ENCODE assay signal across 18 mouse cellular contexts in genomic region chr4:123643561-123643960, GRCm38 (mm10). TPM values are rescaled to one million over a fixed set of nuclear protein-coding genes. Genes with fewer than 3 reads are reported as not detected.
A peak's percentile ranks its signal among the peaks of the same experiment; 100 is the strongest.
DNase-seq lines count a peak whose midpoint lies in the region; ATAC-seq and TF ChIP-seq lines count a peak whose summit lies in the region.
"Had no signal": no experiment of that assay in that cellular context is flagged by ENCODE, and none has a peak within 500 bp of the region (broad histone marks: within the 10 kb centered on the region; RNA-seq: fewer than 3 reads in every experiment).

No protein-coding gene starts in this region.

- no peak for TF ChIP-seq CTCF in hindbrain, postnatal 0 days (IDR thresholded peaks at IDR 0.05; ENCODE audit: low read depth)

- H3K4me2 ChIP-seq in hindbrain, postnatal 0 days (ENCODE audit: low read depth, low read length) = no peak overlapping the region
- no peak overlapping the region for H3K4me2 ChIP-seq in hindbrain, embryonic 12.5 days (replicated peaks)
- H3K4me2 ChIP-seq in neural tube, embryonic 14.5 days (ENCODE audit: low read depth, low read length) = no peak overlapping the region
- H3K4me2 ChIP-seq: forebrain, embryonic 12.5 days; limb, embryonic 12.5 days; liver, embryonic 15.5 days had no signal

- ATAC-seq in hindbrain, postnatal 0 days = no peak
- ATAC-seq in hindbrain, embryonic 12.5 days (ENCODE audit: low FRiP score) = no peak
- ATAC-seq in neural tube, embryonic 14.5 days (ENCODE audit: low read depth) = peak; percentile 14; the same call in 1 of the 2 replicates
- ATAC-seq: intestine, postnatal 0 days had no signal

- no peaks in the 10 kb centered on the region for H3K9me3 ChIP-seq in hindbrain, postnatal 0 days (ENCODE audit: low read length)
- H3K9me3 ChIP-seq in hindbrain, embryonic 12.5 days (replicated peaks) = no peaks in the 10 kb centered on the region
- no peaks in the 10 kb centered on the region for H3K9me3 ChIP-seq in neural tube, embryonic 14.5 days (ENCODE audit: control insufficient read depth, low read length)
- H3K9me3 ChIP-seq: forebrain, embryonic 12.5 days; limb, embryonic 12.5 days; liver, embryonic 15.5 days had no signal

- H3K4me3 ChIP-seq in hindbrain, postnatal 0 days (ENCODE audit: low read length) = no peak overlapping the region
- no peak overlapping the region for H3K4me3 ChIP-seq in hindbrain, embryonic 12.5 days
- H3K4me3 ChIP-seq in neural tube, embryonic 14.5 days (ENCODE audit: low read depth, low read length) = no peak overlapping the region
- H3K4me3 ChIP-seq: forebrain, embryonic 12.5 days; limb, embryonic 12.5 days; liver, embryonic 15.5 days had no signal

- H3K4me1 ChIP-seq in hindbrain, postnatal 0 days (ENCODE audit: insufficient read depth, low read length) = no peaks in the 10 kb centered on the region
- H3K4me1 ChIP-seq in hindbrain, embryonic 12.5 days = peaks cover 8% of the 10 kb centered on the region; the same call in 1 of the 2 replicates
- no peaks in the 10 kb centered on the region for H3K4me1 ChIP-seq in neural tube, embryonic 14.5 days (ENCODE audit: control insufficient read depth, insufficient read depth, low read length)

- WGBS in hindbrain, postnatal 0 days = 66% methylated on average over 6 of the region's 6 CpGs
- WGBS in hindbrain, embryonic 12.5 days = 87% methylated on average over 6 of the region's 6 CpGs
- WGBS in neural tube, embryonic 14.5 days = 74% methylated on average over 6 of the region's 6 CpGs

- peak; percentile 47 to 53 for DNase-seq in cerebellum, adult 18-20 months
- DNase-seq in cerebellum, adult 9-11 months = no peak
- no peak for DNase-seq in hindbrain, postnatal 0 days (ENCODE audit: low spot score)
- DNase-seq in neural tube, embryonic 10.5 days (ENCODE audit: extremely low spot score, low spot score) = no peak
- no peak for DNase-seq in heart, adult 8-10 months (ENCODE audit: low spot score)
- no peak for DNase-seq in ovary, postnatal 10 days (ENCODE audit: low spot score)
- DNase-seq: adrenal gland, postnatal 10 days; gastrocnemius, postnatal 10 days; heart, adult 18-20 months; right cerebral cortex, postnatal 25 days; thymus, postnatal 36 days had no signal

- 0 out of 2 replicates have a peak overlapping the region, but pooled peaks have one; percentile 22 for H3K27ac ChIP-seq in hindbrain, postnatal 0 days
- no peak overlapping the region for H3K27ac ChIP-seq in hindbrain, embryonic 12.5 days
- H3K27ac ChIP-seq in neural tube, embryonic 14.5 days (ENCODE audit: low read depth, low read length) = no peak overlapping the region
- H3K27ac ChIP-seq: forebrain, embryonic 12.5 days; kidney, postnatal 0 days; liver, embryonic 15.5 days had no signal

- no peaks in the 10 kb centered on the region for H3K36me3 ChIP-seq in hindbrain, postnatal 0 days (ENCODE audit: insufficient read depth, low read length)
- H3K36me3 ChIP-seq in hindbrain, embryonic 12.5 days = peaks cover 4% of the 10 kb centered on the region; the same call in 1 of the 2 replicates
- no peaks in the 10 kb centered on the region for H3K36me3 ChIP-seq in neural tube, embryonic 14.5 days (ENCODE audit: control insufficient read depth, insufficient read depth, low read length)
- H3K36me3 ChIP-seq: liver, embryonic 15.5 days had no signal

- H3K9ac ChIP-seq in hindbrain, postnatal 0 days (replicated peaks; ENCODE audit: low read length) = no peak overlapping the region
- no peak overlapping the region for H3K9ac ChIP-seq in hindbrain, embryonic 12.5 days
- H3K9ac ChIP-seq in neural tube, embryonic 14.5 days (replicated peaks; ENCODE audit: low read depth, low read length) = no peak overlapping the region
- H3K9ac ChIP-seq: forebrain, embryonic 12.5 days; limb, embryonic 12.5 days; liver, embryonic 15.5 days had no signal

- H3K27me3 ChIP-seq in hindbrain, postnatal 0 days (ENCODE audit: insufficient read depth, low read length) = no peaks in the 10 kb centered on the region
- H3K27me3 ChIP-seq in hindbrain, embryonic 12.5 days = no peaks in the 10 kb centered on the region
- no peaks in the 10 kb centered on the region for H3K27me3 ChIP-seq in neural tube, embryonic 14.5 days (ENCODE audit: control insufficient read depth, insufficient read depth, low read length)
- H3K27me3 ChIP-seq: forebrain, embryonic 12.5 days; limb, embryonic 12.5 days; liver, embryonic 15.5 days had no signal

RNA-seq across cellular contexts. Expression of gene Macf1, which starts 40.6 kb away (rescaled TPM):
- 243 and 269 TPM in 2 replicates for total RNA-seq in hindbrain, postnatal 0 days (2014; rRNA removed)
- polyA plus RNA-seq in hindbrain, postnatal 0 days (2015; fragmentation: Nextera tagmentation; extraction: Ambion mirVana) = 57.3 and 57.8 TPM in 2 replicates
- polyA plus RNA-seq in hindbrain, embryonic 12.5 days (2016; fragmentation: Nextera tagmentation; extraction: Ambion mirVana) = 75.1 and 80.2 TPM in 2 replicates
- polyA plus RNA-seq in neural tube, embryonic 14.5 days (2014; fragmentation: Nextera tagmentation; extraction: Ambion mirVana) = 111 and 144 TPM in 2 replicates
- 100 to 1,000 TPM; 223 to 243 (median 241) TPM for total RNA-seq in heart, adult 8-10 months (2022)

Comparison
In these comparisons a context has a peak if more than half of its experiments do, and no peak if none do; other contexts are left out.
1. DNase-seq: peak in cerebellum, adult 18-20 months (2 of 2); none in cerebellum, adult 9-11 months (single experiment), hindbrain, postnatal 0 days (single experiment), neural tube, embryonic 10.5 days (single experiment), heart, adult 8-10 months (single experiment) and ovary, postnatal 10 days (single experiment).